Mouse (Mus musculus) embryonic facial prominence, embryonic 15.5 days (tissue): ENCODE data around the gene Sprr2d. TPM values are rescaled to one million over a fixed set of nuclear protein-coding genes. Genes with fewer than 3 reads are reported as not detected.

Experiments used
- ATAC-seq: fragments of 200-750 bp; cut with Nextera tagmentation; 2 replicates; pipeline ENCODE4 v1.8.0; 2017; ENCODE audit warnings: low read depth, moderate TSS enrichment; ENCODE audit not compliant: insufficient number of reproducible peaks, low FRiP score, low TSS enrichment
- H3K27ac ChIP-seq: fragments of 300-500 bp; sonication (generic); replicated peaks from 2 replicates; pipeline ENCODE4 v1.5.1; 2015; ENCODE audit warnings: mild to moderate bottlenecking, inconsistent platforms
- H3K27me3 ChIP-seq: fragments of 300-500 bp; sonication (generic); 2 replicates; pipeline ENCODE4 v1.6.1; 2015; ENCODE audit warnings: inconsistent platforms
- H3K36me3 ChIP-seq: fragments of 300-500 bp; sonication (generic); 2 replicates; pipeline ENCODE4 v1.6.1; 2015; ENCODE audit warnings: mild to moderate bottlenecking, inconsistent platforms
- H3K4me1 ChIP-seq: fragments of 300-500 bp; sonication (generic); 2 replicates; pipeline ENCODE4 v1.6.1; 2015; ENCODE audit warnings: inconsistent platforms
- H3K4me2 ChIP-seq: fragments of 300-500 bp; sonication (generic); replicated peaks from 2 replicates; pipeline ENCODE4 v1.6.1; 2015; ENCODE audit warnings: mild to moderate bottlenecking, inconsistent platforms
- H3K4me3 ChIP-seq: fragments of 300-500 bp; sonication (generic); replicated peaks from 2 replicates; pipeline ENCODE4 v1.5.1; 2015; ENCODE audit warnings: mild to moderate bottlenecking, inconsistent platforms
- H3K9ac ChIP-seq: fragments of 300-500 bp; sonication (generic); 2 replicates; pipeline ENCODE4 v1.6.1; 2015; ENCODE audit warnings: inconsistent platforms
- H3K9me3 ChIP-seq: fragments of 300-500 bp; sonication (generic); replicated peaks from 2 replicates; pipeline ENCODE4 v1.6.1; 2016; ENCODE audit warnings: inconsistent platforms
- WGBS: fragments of 180-500 bp; shearing (Covaris S2); methylation state at CpG from one replicate; pipeline ENCODE4 v1.1.7; 2015; 5-methylcytosine and 5-hydroxymethylcytosine counted together
- polyA plus RNA-seq: library from polyadenylated mRNA; unstranded; fragments of >200 nt; fragmentation: Nextera tagmentation; extraction: Ambion mirVana; gene quantifications from 2 replicates; pipeline ENCODE4 v1.2.1, GENCODE M21; 2015

Sprr2d gene
- not detected in 2 replicates for polyA plus RNA-seq

GRCm38 (mm10) chr3:92338840-92339239, at the start of gene Sprr2d:
TSS of gene Sprr2d (plus strand) at chr3:92339140.
- H3K9ac ChIP-seq: no peak within 1 kb of the TSS
- ATAC-seq: no peak
- no peaks in the 10 kb centered on the region for H3K9me3 ChIP-seq
- no peaks in the 10 kb centered on the region for H3K27me3 ChIP-seq
- H3K4me1 ChIP-seq: no peaks in the 10 kb centered on the region
- no peak within 1 kb of the TSS for H3K4me3 ChIP-seq
- H3K4me2 ChIP-seq: no peak within 1 kb of the TSS
- no peaks in the 10 kb centered on the region for H3K36me3 ChIP-seq
- no peak within 1 kb of the TSS for H3K27ac ChIP-seq
- 87% methylated on average over 5 of the region's 5 CpGs for WGBS

GRCm38 (mm10) chr3:92307406-92307805, 31.5 kb upstream of the Sprr2d start:
- no peak overlapping the region for H3K9ac ChIP-seq
- WGBS: 79% methylated on average over 1 of the region's 1 CpGs
- H3K27me3 ChIP-seq: no peaks in the 10 kb centered on the region
- H3K4me1 ChIP-seq: no peaks in the 10 kb centered on the region
- no peaks in the 10 kb centered on the region for H3K9me3 ChIP-seq
- no peak overlapping the region for H3K4me2 ChIP-seq
- no peak for ATAC-seq
- H3K27ac ChIP-seq: no peak overlapping the region
- H3K4me3 ChIP-seq: no peak overlapping the region
- no peaks in the 10 kb centered on the region for H3K36me3 ChIP-seq

GRCm38 (mm10) chr3:92316320-92316719, 22.6 kb upstream of the Sprr2d start, which contains the start of gene Sprr2b:
TSS of gene Sprr2b (plus strand) at chr3:92316620.
- Histone ChIP-seq H3K9me3 (no peaks in the 10 kb centered on the region), H3K4me1 (no peaks in the 10 kb centered on the region), H3K9ac (no peak within 1 kb of the TSS), H3K4me3 (no peak within 1 kb of the TSS), H3K36me3 (no peaks in the 10 kb centered on the region), H3K27me3 (no peaks in the 10 kb centered on the region), H3K4me2 (no peak within 1 kb of the TSS), H3K27ac (no peak within 1 kb of the TSS)
- no peak for ATAC-seq
- 73% methylated on average over 2 of the region's 2 CpGs for WGBS

- no peak overlapping the region for H3K27ac ChIP-seq
- H3K4me2 ChIP-seq: no peak overlapping the region
- H3K4me3 ChIP-seq: no peak overlapping the region
- H3K9me3 ChIP-seq: no peaks in the 10 kb centered on the region
- no peak for ATAC-seq
- H3K4me1 ChIP-seq: no peaks in the 10 kb centered on the region
- H3K27me3 ChIP-seq: no peaks in the 10 kb centered on the region
- WGBS: 76% methylated on average over 2 of the region's 2 CpGs
- no peak overlapping the region for H3K9ac ChIP-seq
- H3K36me3 ChIP-seq: no peaks in the 10 kb centered on the region
Measured at GRCm38 (mm10) chr3:92317384-92317783, 21.6 kb upstream of the Sprr2d start.

GRCm38 (mm10) chr3:92336278-92336677, 2.7 kb upstream of the Sprr2d start:
- no peak for ATAC-seq
- H3K4me1 ChIP-seq: no peaks in the 10 kb centered on the region
- no peak overlapping the region for H3K9ac ChIP-seq
- no peaks in the 10 kb centered on the region for H3K9me3 ChIP-seq
- H3K4me3 ChIP-seq: no peak overlapping the region
- WGBS: 60% methylated on average over 1 of the region's 1 CpGs
- H3K27me3 ChIP-seq: no peaks in the 10 kb centered on the region
- H3K4me2 ChIP-seq: no peak overlapping the region
- H3K27ac ChIP-seq: no peak overlapping the region
- no peaks in the 10 kb centered on the region for H3K36me3 ChIP-seq

- Histone ChIP-seq H3K9ac (no peak within 1 kb of the TSS), H3K4me1 (no peaks in the 10 kb centered on the region), H3K36me3 (no peaks in the 10 kb centered on the region), H3K4me2 (no peak within 1 kb of the TSS), H3K27me3 (no peaks in the 10 kb centered on the region), H3K9me3 (no peaks in the 10 kb centered on the region), H3K4me3 (no peak within 1 kb of the TSS), H3K27ac (no peak within 1 kb of the TSS)
- 74% methylated on average over 2 of the region's 2 CpGs for WGBS
- no peak for ATAC-seq
Measured at GRCm38 (mm10) chr3:92351843-92352242, 12.9 kb downstream of the Sprr2d start, which contains the start of gene Sprr2e. TSS of gene Sprr2e (plus strand) at chr3:92352143.

- Histone ChIP-seq H3K36me3 (no peaks in the 10 kb centered on the region), H3K9me3 (no peaks in the 10 kb centered on the region), H3K9ac (no peak overlapping the region), H3K4me3 (no peak overlapping the region), H3K4me1 (no peaks in the 10 kb centered on the region), H3K27ac (no peak overlapping the region), H3K4me2 (no peak overlapping the region), H3K27me3 (no peaks in the 10 kb centered on the region)
- no peak for ATAC-seq
Measured at GRCm38 (mm10) chr3:92361619-92362018, 22.7 kb downstream of the Sprr2d start.

GRCm38 (mm10) chr3:92364887-92365286, 25.9 kb downstream of the Sprr2d start, which contains the start of gene Sprr2f:
TSS of gene Sprr2f (plus strand) at chr3:92365187.
- 64% methylated on average over 3 of the region's 3 CpGs for WGBS
- Histone ChIP-seq H3K9me3 (no peaks in the 10 kb centered on the region), H3K9ac (no peak within 1 kb of the TSS), H3K27ac (no peak within 1 kb of the TSS), H3K4me2 (no peak within 1 kb of the TSS), H3K27me3 (no peaks in the 10 kb centered on the region), H3K36me3 (no peaks in the 10 kb centered on the region), H3K4me1 (no peaks in the 10 kb centered on the region), H3K4me3 (no peak within 1 kb of the TSS)
- ATAC-seq: no peak

- no peak for ATAC-seq
- Histone ChIP-seq H3K9me3 (no peaks in the 10 kb centered on the region), H3K36me3 (no peaks in the 10 kb centered on the region), H3K27ac (no peak overlapping the region), H3K27me3 (no peaks in the 10 kb centered on the region), H3K4me2 (no peak overlapping the region), H3K4me3 (no peak overlapping the region), H3K9ac (no peak overlapping the region), H3K4me1 (no peaks in the 10 kb centered on the region)
- 66% methylated on average over 2 of the region's 2 CpGs for WGBS
Measured at GRCm38 (mm10) chr3:92373613-92374012, 34.7 kb downstream of the Sprr2d start.

- no peak within 1 kb of the TSS for H3K27ac ChIP-seq
- no peaks in the 10 kb centered on the region for H3K4me1 ChIP-seq
- WGBS: 82% methylated on average over 1 of the region's 1 CpGs
- ATAC-seq: no peak
- no peaks in the 10 kb centered on the region for H3K36me3 ChIP-seq
- no peaks in the 10 kb centered on the region for H3K9me3 ChIP-seq
- H3K9ac ChIP-seq: no peak within 1 kb of the TSS
- no peak within 1 kb of the TSS for H3K4me2 ChIP-seq
- H3K4me3 ChIP-seq: no peak within 1 kb of the TSS
- H3K27me3 ChIP-seq: no peaks in the 10 kb centered on the region
Measured at GRCm38 (mm10) chr3:92385385-92385784, 46.4 kb downstream of the Sprr2d start, which contains the start of gene Sprr2h. TSS of gene Sprr2h (plus strand) at chr3:92385685.
